Mouse (Mus musculus): ENCODE data around the gene Plpp3.
A peak's percentile ranks its signal among the peaks of the same experiment; 100 is the strongest.

Gene Plpp3

DNA sequence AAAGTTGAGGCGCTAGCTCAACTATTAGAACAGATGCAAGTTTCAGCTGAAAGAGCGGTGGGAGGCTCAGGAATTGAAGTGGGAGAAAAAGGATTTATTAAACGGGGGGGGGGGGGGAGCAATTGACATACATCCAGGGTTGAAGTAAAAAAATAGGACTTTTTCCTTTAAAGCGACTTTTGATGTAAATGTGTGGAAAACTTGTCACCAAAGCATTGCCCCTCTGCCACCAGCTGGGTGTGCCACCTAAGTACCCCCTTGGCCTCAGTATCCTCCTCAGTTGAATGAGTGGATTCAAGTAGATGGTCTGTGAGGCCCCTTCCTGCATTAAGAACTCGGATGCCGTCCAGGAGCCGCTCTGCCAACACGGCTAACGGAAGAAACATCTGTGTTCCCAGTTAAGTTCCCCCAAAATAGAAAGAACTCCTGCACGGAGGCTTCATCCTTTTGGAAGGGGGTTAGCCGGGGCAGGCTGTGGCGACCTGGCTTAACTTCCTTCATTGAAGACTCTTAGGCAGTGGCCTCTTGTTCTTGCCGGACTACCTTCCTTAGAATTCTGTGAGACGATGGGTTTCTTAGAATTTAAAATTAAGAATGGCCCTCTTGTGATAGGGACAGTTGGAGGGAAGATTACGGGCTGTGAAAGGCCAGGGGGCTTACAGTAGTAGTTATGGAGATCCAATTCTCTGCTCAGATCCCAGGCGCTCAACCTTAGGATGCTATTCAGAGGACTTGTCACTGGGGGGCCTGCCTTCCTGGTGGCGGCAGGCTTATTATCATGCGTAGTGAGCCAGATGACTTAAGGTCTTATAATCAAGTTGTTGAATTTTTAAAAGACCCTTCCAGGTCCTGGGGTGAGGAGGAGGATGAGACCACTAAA lies 1.7 kb downstream of the Plpp3 start:
- no peak for DNase-seq

DNA sequence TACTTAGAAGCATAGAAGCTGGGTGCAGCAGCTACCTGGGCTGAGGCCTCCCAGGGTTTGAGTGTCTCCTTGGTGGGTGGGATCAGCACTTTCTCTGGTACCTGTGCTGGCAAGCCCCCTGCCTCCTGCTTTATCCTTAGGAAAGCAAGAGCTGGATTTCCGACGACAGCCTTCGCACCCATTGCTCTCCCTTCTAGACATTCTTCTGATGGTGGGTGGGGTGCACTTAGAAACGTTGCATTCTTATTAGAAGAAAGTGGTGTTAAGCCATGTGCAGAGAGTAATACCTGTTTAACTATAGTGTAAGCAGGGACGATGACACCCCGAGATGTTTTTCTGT lies 2.4 kb downstream of the Plpp3 start:
- DNase-seq = no peak

GRCm38 (mm10) chr4:105160470-105160869 lies 3.3 kb downstream of the Plpp3 start:
- DNase-seq = no peak

DNA sequence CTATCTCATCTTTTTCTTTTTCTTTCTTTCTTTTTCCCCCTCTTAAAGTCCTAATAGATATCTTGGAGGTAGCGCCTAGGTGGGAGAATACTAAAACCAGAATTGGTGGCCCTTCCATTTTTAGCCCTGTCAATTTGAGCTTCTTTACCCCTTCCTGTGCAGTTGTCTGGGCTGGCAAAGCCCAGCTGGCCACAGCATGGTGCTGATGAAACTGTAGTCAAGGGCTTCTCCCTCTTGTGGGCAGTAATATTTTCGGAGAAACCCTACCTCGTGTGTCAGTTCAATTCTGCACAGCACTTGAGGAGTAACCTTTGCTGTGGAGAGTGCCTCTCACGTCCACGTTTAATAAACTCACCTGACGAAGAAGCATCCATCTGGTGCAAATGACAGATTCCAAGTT lies 4.9 kb downstream of the Plpp3 start:
- no peak for DNase-seq

- no peak for DNase-seq
These were observed 5.5 kb downstream of the Plpp3 start for GRCm38 (mm10) chr4:105162676-105163075.

DNA sequence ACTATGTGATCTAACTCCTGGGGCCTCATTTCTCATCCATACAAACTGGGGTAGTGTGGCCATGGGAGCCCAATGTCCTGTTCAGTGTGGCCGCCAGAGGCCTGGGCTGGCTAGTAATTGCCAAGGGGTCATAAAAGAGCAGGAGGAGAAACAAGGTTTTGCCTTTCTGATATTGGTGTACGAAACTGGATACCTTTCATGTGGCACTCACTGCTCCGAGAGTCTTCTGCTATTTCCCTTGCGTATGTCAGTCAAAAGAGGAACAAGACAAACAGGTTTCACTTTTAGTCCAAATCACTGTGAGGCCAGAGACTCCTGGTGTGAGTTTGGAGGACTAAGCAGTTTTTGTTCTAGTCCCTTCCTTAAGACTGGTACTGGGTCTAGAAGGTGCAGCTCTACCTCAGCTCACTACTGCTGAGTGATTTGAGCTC lies 6.8 kb downstream of the Plpp3 start:
- DNase-seq = no peak

- no peak for DNase-seq
These were observed 7.8 kb downstream of the Plpp3 start for GRCm38 (mm10) chr4:105164952-105165351.

- no peak for DNase-seq
These were observed 12.0 kb downstream of the Plpp3 start for GRCm38 (mm10) chr4:105169093-105169571.

DNA sequence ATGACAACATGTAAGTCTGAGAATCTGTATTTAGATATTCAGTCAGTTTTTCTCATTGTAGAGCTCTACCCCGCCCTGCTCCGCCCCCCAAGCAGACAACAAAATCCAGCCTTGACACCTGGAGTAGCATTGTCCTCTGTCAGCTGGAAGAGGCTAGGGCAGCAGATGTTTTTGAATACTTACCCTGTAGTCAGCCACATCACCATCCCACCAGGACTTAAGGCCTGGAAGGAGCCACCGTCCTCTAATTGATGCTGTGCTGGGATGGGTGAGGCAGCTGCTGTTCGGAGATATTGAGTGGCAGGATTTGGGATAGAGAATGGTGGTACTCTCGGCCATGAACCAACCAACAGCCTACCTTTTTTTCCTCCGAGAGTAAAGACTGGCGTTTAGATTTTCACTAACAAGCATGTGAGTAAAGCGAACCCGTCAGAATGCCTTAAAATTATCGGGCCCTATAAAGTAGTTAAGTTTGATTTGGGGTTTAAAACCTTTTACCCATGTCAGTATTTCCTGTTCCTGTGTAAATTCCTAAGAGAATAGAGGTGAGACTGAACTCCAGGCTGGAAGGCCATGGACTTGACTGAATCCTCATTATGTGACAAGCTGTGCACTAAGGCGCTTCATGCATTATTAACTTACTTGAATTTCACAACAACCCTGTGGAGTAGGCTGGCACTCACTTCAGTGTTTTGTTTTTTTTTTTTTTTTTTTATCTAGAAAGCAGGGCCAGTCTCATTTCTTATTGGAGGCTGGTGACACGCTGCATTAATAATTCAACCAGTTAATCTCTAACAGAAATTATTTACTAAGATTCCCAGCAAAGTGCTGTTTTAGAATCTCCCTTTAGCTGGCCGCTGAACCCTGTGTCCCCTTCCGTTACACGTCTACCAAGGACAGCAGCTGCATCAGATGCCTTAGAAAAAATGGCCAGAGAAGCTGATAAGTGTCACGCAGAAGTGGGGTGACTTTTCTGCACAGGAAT lies 13.0 kb downstream of the Plpp3 start:
- DNase-seq = no peak

DNA sequence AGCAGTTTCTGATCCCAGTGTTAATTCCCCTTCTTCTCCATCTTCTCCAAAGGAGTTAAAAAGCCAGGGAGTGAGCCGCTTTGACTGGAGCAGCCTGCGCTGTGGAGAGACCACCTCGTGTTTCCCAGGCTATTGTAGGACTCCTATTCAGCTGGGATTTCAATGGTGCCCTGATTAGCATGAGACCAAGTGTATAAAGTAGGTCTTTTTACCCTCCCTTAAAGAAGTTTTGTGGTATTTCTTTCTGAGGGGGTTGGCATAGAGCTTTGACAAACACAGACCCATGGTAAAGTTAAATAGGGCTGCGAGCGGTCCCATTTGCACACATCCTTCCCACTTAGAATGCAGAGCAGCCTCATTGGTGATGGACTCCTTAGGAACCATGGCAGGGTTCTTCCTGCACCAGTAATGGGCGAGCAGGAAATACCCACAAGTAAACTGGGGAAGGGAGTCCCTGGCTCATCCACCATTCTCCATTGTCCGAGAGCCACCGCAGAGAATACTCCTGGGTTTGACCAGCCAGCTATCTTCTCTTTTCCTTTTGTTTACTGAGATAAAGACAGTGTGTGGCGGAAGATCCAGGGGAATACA lies 13.8 kb downstream of the Plpp3 start:
- DNase-seq = no peak

GRCm38 (mm10) chr4:105171432-105171831 lies 14.3 kb downstream of the Plpp3 start:
- DNase-seq = no peak

GRCm38 (mm10) chr4:105174778-105175177 lies 17.6 kb downstream of the Plpp3 start:
- no peak for DNase-seq

DNA sequence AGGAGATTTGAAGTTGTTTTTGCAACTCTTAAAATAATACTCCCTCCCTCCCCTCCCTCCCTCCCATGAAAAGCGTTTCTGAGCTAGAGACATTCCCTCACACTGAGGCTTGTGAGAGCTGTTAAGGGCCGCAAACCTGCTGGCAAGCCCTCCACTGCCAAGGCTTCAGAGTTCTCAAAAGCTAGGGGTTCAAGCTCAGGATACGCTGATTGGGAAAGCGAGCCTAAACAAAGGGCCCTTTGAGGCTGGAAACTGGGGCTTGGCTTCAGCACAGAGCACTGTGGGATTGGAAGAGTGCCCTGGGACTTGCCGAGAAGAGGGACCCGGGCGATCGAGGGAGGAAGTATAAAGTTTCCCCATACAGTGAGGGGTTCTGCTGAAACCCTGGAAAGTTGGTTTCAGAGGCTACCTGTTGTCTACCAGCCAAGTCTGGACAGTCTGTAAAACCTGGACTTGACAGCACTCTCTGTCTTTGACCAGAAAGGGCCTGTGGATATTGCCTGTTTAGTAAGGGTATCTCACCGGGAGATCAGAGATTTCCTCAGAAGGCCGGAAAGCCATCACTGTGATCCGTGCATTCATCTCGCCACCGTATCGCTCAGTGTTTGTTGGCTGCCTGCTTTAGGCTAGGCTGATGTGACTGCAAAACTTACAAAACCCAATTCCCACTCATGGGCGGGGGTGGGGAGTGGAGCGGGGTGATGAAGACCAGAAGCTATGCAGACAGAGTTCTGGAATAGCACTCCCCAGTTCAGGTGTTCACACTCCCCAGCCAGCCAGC lies 18.3 kb downstream of the Plpp3 start:
- peak; percentile 45 for DNase-seq

DNA sequence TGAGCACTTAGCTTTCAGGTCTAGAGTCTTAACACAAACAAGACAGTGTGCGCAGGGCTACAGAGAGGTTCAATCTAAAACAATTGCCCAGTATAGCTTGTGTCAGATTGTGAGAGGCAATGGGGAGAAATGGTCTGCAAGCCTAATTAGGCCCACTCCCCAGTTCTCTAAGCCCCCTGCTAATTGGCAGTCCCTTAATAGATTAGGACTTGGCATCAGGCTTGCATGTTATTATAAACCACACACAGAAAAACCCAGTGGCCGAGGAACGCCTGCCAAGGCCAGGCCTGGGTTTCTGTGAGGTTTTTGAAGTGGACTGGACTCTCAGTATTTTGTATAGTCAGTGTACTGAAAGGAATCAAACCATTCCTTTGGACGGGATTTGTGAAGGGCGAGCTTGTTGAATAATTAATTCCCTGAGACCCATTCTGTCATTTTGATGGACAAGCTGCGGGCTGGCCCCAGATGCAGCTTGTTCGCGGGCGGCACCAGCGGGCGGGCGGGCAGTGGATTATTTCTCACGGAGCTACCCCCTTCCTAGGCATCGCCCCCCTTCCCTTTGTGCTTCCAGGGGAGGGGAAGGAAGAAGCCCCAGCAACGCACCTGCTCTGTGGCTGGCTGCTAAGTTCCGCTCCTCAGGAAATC lies 24.0 kb downstream of the Plpp3 start:
- peak; percentile 28 for DNase-seq

- DNase-seq = no peak
These were observed 24.6 kb downstream of the Plpp3 start for GRCm38 (mm10) chr4:105181659-105182167.

- DNase-seq = no peak
These were observed 25.1 kb downstream of the Plpp3 start for GRCm38 (mm10) chr4:105182249-105182648.

DNA sequence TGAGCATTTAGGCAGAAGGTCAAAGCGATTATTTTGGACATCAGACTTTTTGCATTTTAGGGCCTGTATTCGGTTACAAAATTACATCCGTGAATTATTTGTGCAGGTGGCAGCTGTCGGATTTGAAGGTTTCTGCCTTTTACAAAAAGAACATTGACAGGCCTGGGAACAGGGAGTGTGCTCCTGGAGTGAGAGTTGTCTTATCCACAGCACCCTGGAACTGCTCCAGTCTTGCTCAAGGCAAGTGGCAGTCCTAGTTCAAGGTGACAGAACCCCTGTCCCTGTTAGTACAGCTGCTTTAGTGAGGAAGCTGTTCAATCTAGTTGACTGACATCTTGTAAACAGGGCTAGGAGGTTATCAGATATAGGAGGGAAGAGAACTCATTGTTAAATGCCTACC lies 27.3 kb downstream of the Plpp3 start:
- no peak for DNase-seq

- no peak for DNase-seq
These were observed 27.8 kb downstream of the Plpp3 start for GRCm38 (mm10) chr4:105184924-105185323.

GRCm38 (mm10) chr4:105186654-105187053 lies 29.5 kb downstream of the Plpp3 start:
- DNase-seq = no peak

GRCm38 (mm10) chr4:105187873-105188272 lies 30.7 kb downstream of the Plpp3 start:
- DNase-seq = no peak

DNA sequence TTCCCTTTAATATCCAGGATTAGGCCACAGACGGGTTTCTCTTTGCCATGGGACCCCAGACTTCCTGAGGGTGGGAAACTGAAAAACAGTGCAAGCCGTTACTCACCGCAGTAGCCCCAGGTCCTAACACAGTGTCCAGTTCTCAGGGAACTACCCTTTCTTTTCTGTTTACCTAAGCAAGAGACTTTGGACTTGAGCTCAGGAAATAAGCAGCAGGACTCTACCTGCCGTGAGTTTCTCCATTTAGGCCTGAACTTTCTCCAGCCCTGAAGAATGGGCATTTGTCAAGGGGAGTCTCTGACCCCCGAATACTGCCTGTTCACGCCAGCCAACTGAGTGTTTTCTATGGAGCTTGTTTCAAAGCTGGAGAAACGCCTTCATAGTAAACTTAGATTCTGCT lies 31.7 kb downstream of the Plpp3 start:
- DNase-seq = no peak

DNA sequence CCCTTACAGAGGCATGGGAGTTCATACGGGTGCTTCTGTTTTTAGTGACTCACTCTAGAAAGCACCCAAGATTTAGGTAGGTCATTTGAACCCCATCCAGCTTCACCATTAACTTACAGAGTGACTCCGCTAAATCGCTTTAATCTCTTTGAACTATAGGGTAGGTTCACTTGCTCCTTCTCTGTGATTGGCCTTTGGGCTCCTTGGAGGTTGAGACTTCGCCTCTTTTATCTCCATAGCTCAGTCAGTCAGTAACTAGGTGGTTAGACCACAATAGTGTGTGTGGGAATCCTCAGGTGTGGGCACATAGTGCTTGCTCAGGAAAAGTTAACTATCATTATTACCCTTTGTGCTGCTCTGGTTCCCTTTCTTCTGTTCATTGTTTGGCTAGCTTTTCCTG lies 33.7 kb downstream of the Plpp3 start:
- DNase-seq = no peak
